Mouse (Mus musculus) heart, embryonic 12.5 days (tissue): ENCODE results near the gene Klf12. TPM values are rescaled to one million over a fixed set of nuclear protein-coding genes. Genes with fewer than 3 reads are reported as not detected.

Experiments used
- ATAC-seq: fragments of 200-750 bp; cut with Nextera tagmentation; 2 replicates; pipeline ENCODE4 v1.8.0; 2017; ENCODE audit warnings: moderate TSS enrichment, moderate library complexity; ENCODE audit not compliant: insufficient number of reproducible peaks, low FRiP score
- H3K27ac ChIP-seq: fragments of 300-500 bp; sonication (generic); 2 replicates; pipeline ENCODE4 v1.5.1; 2016; ENCODE audit warnings: mild to moderate bottlenecking, moderate library complexity; ENCODE audit not compliant: poor library complexity, severe bottlenecking
- H3K27me3 ChIP-seq: fragments of 300-500 bp; sonication (generic); replicated peaks from 2 replicates; pipeline ENCODE4 v1.6.1; 2016; ENCODE audit warnings: mild to moderate bottlenecking, moderate library complexity
- H3K36me3 ChIP-seq: fragments of 300-500 bp; sonication (generic); 2 replicates; pipeline ENCODE4 v1.6.1; 2016; ENCODE audit warnings: mild to moderate bottlenecking, moderate library complexity
- H3K4me1 ChIP-seq: fragments of 300-500 bp; sonication (generic); replicated peaks from 2 replicates; pipeline ENCODE4 v1.6.1; 2016; ENCODE audit warnings: mild to moderate bottlenecking
- H3K4me2 ChIP-seq: fragments of 300-500 bp; sonication (generic); 2 replicates; pipeline ENCODE4 v1.6.1; 2016; ENCODE audit warnings: mild to moderate bottlenecking, moderate library complexity
- H3K4me3 ChIP-seq: fragments of 300-500 bp; sonication (generic); 2 replicates; pipeline ENCODE4 v1.5.1; 2016; ENCODE audit warnings: mild to moderate bottlenecking
- H3K9ac ChIP-seq: fragments of 300-500 bp; sonication (generic); 2 replicates; pipeline ENCODE4 v1.6.1; 2016; ENCODE audit warnings: mild to moderate bottlenecking, moderate library complexity
- H3K9me3 ChIP-seq: fragments of 300-500 bp; sonication (generic); replicated peaks from 2 replicates; pipeline ENCODE4 v1.6.1; 2016; ENCODE audit warnings: mild to moderate bottlenecking, moderate library complexity
- WGBS: fragments of 180-500 bp; shearing (Covaris S2); methylation state at CpG from one replicate; pipeline ENCODE4 v1.1.7; 2016; 5-methylcytosine and 5-hydroxymethylcytosine counted together
- polyA plus RNA-seq: library from polyadenylated mRNA; unstranded; fragments of >200 nt; fragmentation: Nextera tagmentation; extraction: Ambion mirVana; gene quantifications from 2 replicates; pipeline ENCODE4 v1.2.1, GENCODE M21; 2016

The Klf12 gene
- polyA plus RNA-seq, 1 experiment from 2014 or later, result 4.5 TPM

DNA sequence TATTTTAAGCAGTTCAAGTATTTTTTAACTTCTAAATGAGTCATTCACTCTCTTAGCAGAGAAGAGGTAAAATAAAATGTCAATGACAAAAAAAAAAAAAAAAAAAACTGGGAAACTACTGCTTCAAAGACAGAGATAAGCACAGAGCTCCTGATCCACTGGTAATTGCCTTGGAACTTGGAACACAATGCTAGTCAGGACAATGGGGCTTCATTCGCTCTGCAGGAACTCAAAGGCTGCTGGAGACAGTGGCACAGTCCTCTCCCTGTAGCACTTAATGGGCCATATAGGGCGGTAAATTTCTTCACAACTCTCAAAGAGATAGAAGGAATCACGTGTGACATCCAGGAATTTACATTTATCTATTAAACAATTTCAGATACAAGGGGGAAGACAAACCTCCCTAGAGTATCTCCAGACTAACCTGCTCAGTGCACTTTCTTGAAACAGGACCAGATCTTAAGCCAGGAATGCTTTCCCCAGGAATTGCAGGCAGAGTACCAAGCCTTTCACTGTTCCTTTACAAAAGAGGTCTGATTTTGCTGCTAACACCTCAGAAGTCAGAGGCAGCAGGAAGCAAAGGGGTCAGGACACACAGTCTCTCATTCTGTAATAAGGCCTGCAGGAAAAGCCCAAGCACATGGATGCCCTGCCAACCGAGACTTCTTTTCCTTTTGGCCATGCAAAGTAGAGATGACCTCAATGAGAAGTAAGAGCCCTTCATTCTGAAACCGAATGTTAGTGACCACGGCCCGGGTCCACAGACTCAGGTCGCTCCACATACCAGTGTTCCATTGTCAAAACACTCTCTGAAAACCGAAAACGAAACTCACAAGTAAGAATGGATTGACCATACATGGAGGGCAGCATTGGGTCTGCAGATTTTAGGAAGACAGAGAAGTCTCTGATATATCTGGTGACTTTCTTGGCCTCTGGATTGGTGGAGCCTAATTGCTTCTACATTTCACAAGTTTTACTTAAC lies 187.0 kb downstream of the Klf12 start:
- Histone ChIP-seq H3K9ac (no peak overlapping the region), H3K4me3 (no peak overlapping the region), H3K27ac (no peak overlapping the region), H3K4me2 (no peak overlapping the region), H3K4me1 (no peaks in the 10 kb centered on the region), H3K27me3 (no peaks in the 10 kb centered on the region), H3K9me3 (no peaks in the 10 kb centered on the region), H3K36me3 (no peaks in the 10 kb centered on the region)
- no peak for ATAC-seq
- 77% methylated on average over 10 of the region's 10 CpGs for WGBS

DNA sequence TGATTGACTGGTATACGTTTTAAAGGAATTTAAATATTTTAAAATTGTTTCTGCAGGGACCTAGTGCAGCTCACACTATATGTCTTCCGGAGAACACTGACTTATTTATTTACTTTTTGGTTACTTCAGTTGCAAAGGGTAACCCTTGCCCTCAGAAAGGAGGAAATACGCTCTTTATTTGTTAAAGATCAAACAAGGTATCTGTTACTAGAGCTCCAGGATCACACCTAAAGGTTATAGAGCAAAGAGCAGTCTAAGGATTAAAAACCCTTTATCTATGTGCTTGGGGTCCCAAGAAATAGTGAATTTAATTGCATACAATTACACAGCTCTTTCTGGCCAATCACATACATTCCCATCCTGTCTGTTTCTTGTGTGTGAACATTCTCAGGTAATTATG lies 188.7 kb downstream of the Klf12 start:
- Histone ChIP-seq H3K36me3 (no peaks in the 10 kb centered on the region), H3K27me3 (no peaks in the 10 kb centered on the region), H3K9me3 (no peaks in the 10 kb centered on the region), H3K27ac (no peak overlapping the region), H3K4me1 (no peaks in the 10 kb centered on the region), H3K4me2 (no peak overlapping the region), H3K9ac (no peak overlapping the region), H3K4me3 (no peak overlapping the region)
- ATAC-seq, result no peak
- WGBS, result 77% methylated on average over 3 of the region's 3 CpGs

GRCm38 (mm10) chr14:100090517-100090916 lies 194.0 kb downstream of the Klf12 start:
- WGBS, result 92% methylated on average over 1 of the region's 1 CpGs
- H3K9ac ChIP-seq, result no peak overlapping the region
- no peaks in the 10 kb centered on the region for H3K27me3 ChIP-seq
- no peak overlapping the region for H3K4me3 ChIP-seq
- H3K9me3 ChIP-seq, result no peaks in the 10 kb centered on the region
- H3K36me3 ChIP-seq, result no peaks in the 10 kb centered on the region
- H3K4me1 ChIP-seq, result no peaks in the 10 kb centered on the region
- H3K4me2 ChIP-seq, result no peak overlapping the region
- no peak for ATAC-seq
- no peak overlapping the region for H3K27ac ChIP-seq

- Histone ChIP-seq H3K36me3 (no peaks in the 10 kb centered on the region), H3K9ac (no peak overlapping the region), H3K4me2 (no peak overlapping the region), H3K4me1 (no peaks in the 10 kb centered on the region), H3K27ac (no peak overlapping the region), H3K27me3 (no peaks in the 10 kb centered on the region), H3K9me3 (no peaks in the 10 kb centered on the region), H3K4me3 (no peak overlapping the region)
- 37% methylated on average over 4 of the region's 4 CpGs for WGBS
- no peak for ATAC-seq
These were observed 204.9 kb downstream of the Klf12 start for GRCm38 (mm10) chr14:100079620-100080019.

- Histone ChIP-seq H3K27me3 (no peaks in the 10 kb centered on the region), H3K4me1 (0 out of 2 replicates have a peak, but pooled peaks cover 8% of the 10 kb centered on the region), H3K9ac (no peak overlapping the region), H3K9me3 (no peaks in the 10 kb centered on the region), H3K36me3 (no peaks in the 10 kb centered on the region), H3K4me3 (no peak overlapping the region), H3K4me2 (no peak overlapping the region), H3K27ac (no peak overlapping the region)
- no peak for ATAC-seq
- WGBS, result 66% methylated on average over 12 of the region's 12 CpGs
These were observed 211.9 kb downstream of the Klf12 start for GRCm38 (mm10) chr14:100072431-100073195.

GRCm38 (mm10) chr14:100069543-100070090 lies 214.9 kb downstream of the Klf12 start:
- H3K27ac ChIP-seq, result no peak overlapping the region
- no peak overlapping the region for H3K9ac ChIP-seq
- ATAC-seq, result no peak
- H3K27me3 ChIP-seq, result no peaks in the 10 kb centered on the region
- WGBS, result 41% methylated on average over 2 of the region's 2 CpGs
- H3K9me3 ChIP-seq, result no peaks in the 10 kb centered on the region
- no peak overlapping the region for H3K4me3 ChIP-seq
- 0 out of 2 replicates have a peak, but pooled peaks cover 8% of the 10 kb centered on the region for H3K4me1 ChIP-seq
- no peaks in the 10 kb centered on the region for H3K36me3 ChIP-seq
- H3K4me2 ChIP-seq, result no peak overlapping the region

DNA sequence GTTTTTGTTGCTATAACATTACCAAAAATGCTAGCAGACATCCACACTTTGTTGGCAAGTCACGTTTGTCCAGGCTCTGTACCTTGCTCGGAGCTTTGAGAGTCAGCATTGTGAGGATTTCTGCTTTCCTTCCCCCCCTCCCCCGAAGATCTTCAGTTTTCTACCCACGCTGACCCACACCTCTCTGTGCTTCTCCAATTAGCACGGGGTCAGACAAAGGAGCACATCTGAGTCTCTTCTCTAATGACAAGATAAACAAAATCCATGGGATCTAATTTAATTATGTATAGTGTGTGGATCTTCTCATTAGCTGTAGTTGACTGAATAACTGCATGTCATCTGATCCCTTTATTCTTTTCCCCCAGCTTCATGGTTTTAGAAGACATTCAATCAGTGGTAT lies 215.8 kb downstream of the Klf12 start:
- Histone ChIP-seq H3K9ac (no peak overlapping the region), H3K36me3 (no peaks in the 10 kb centered on the region), H3K4me2 (no peak overlapping the region), H3K27me3 (no peaks in the 10 kb centered on the region), H3K27ac (no peak overlapping the region), H3K4me3 (no peak overlapping the region), H3K4me1 (0 out of 2 replicates have a peak, but pooled peaks cover 8% of the 10 kb centered on the region), H3K9me3 (no peaks in the 10 kb centered on the region)
- ATAC-seq, result no peak
- 46% methylated on average over 5 of the region's 5 CpGs for WGBS

DNA sequence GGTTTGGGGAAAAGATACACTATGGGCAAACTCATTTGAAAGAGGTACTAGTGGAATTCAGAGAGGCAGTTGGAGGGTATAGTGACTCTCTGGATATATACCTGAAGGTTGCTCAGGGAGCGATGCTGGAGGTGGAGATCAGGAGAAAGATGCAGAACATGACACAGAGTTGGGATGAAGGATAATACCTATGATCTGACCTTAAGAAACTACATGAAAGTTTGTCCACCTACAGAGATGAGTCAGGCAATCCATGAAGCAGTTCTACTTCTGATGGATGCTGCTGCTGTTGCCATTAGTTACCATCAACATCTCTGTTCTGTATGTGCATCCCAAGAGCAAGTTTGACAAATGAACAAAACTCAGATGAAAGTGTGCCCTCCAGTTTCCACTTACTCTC lies 222.0 kb downstream of the Klf12 start:
- no peak overlapping the region for H3K4me3 ChIP-seq
- no peak overlapping the region for H3K27ac ChIP-seq
- H3K9me3 ChIP-seq, result no peaks in the 10 kb centered on the region
- no peak overlapping the region for H3K9ac ChIP-seq
- H3K4me2 ChIP-seq, result no peak overlapping the region
- no peaks in the 10 kb centered on the region for H3K36me3 ChIP-seq
- WGBS, result 91% methylated on average over 1 of the region's 1 CpGs
- H3K4me1 ChIP-seq, result no peaks in the 10 kb centered on the region
- H3K27me3 ChIP-seq, result no peaks in the 10 kb centered on the region
- no peak for ATAC-seq

DNA sequence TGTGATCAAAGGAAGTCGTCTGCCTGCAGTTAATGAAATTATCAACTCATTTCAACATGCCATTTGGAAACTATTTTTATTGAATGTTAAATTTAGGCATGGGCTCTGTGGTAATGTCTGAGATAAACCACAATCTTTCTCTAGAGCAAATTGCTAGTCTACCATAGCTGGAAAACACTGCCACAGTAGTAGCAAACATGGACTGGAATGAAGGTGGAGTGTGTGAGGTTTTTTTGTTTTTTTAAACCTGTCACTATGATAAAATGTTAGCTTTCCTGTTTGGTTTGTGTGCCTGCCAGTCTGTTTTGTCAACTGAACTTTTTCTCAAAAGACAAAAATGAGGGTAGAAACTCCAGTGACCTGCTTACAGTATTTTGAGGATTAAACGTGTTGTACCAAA lies 230.3 kb downstream of the Klf12 start:
- H3K27me3 ChIP-seq, result no peaks in the 10 kb centered on the region
- no peaks in the 10 kb centered on the region for H3K36me3 ChIP-seq
- H3K9ac ChIP-seq, result no peak overlapping the region
- H3K4me2 ChIP-seq, result no peak overlapping the region
- H3K27ac ChIP-seq, result no peak overlapping the region
- WGBS, result 65% methylated on average over 2 of the region's 2 CpGs
- no peak for ATAC-seq
- H3K4me3 ChIP-seq, result no peak overlapping the region
- H3K9me3 ChIP-seq, result no peaks in the 10 kb centered on the region
- H3K4me1 ChIP-seq, result 0 out of 2 replicates have a peak, but pooled peaks cover 6% of the 10 kb centered on the region

DNA sequence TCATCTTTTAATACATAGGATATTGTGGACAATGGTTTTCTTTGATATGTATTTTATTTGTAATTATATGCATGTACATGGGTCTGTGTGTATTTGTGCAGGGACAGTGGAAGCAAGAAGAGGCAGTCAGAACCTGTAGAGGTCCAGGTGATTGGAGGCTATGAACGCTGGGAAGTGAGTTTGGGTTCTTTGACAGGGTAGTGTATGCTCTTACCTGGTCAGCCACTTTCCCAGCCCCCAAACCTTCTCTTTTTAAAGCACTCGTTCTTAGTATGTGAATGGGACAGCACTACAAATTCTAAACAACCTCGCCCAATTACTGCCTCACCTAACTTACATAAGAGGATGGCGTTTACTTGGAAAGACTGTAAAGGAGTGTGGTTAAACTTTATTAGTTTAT lies 231.0 kb downstream of the Klf12 start:
- H3K4me2 ChIP-seq, result no peak overlapping the region
- H3K27ac ChIP-seq, result no peak overlapping the region
- no peaks in the 10 kb centered on the region for H3K36me3 ChIP-seq
- no peak for ATAC-seq
- no peaks in the 10 kb centered on the region for H3K27me3 ChIP-seq
- H3K9ac ChIP-seq, result no peak overlapping the region
- H3K4me1 ChIP-seq, result 0 out of 2 replicates have a peak, but pooled peaks cover 6% of the 10 kb centered on the region
- no peak overlapping the region for H3K4me3 ChIP-seq
- WGBS, result 83% methylated on average over 4 of the region's 4 CpGs
- no peaks in the 10 kb centered on the region for H3K9me3 ChIP-seq

DNA sequence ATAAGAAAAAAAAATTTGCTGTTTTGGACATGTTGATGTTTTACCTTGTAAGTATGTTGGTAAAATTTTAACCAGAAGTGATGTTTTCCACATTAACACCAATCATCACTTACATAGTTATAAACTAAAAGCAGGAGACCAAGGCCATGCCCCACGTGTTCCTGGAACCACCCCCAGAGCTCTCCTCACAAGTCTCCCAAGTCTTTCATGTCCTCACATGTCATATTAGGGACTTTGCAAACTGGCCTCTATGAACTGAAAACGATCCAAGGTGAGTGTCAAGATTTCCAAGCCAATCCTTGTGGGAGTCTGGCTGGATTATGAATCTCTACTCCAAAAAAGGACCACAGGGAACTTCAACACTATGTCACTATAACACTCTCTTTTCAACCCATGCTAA lies 231.6 kb downstream of the Klf12 start:
- no peak overlapping the region for H3K4me3 ChIP-seq

More for the DNA sequence above, 231.6 kb downstream of the Klf12 start:
- 75% methylated on average over 2 of the region's 2 CpGs for WGBS
- Histone ChIP-seq H3K4me1 (0 out of 2 replicates have a peak, but pooled peaks cover 6% of the 10 kb centered on the region), H3K36me3 (no peaks in the 10 kb centered on the region), H3K9me3 (no peaks in the 10 kb centered on the region), H3K27me3 (no peaks in the 10 kb centered on the region), H3K9ac (no peak overlapping the region), H3K27ac (no peak overlapping the region), H3K4me2 (no peak overlapping the region)
- ATAC-seq, result no peak
